Mouse (Mus musculus) lung, embryonic 16.5 days (tissue): ENCODE measurements around the gene Nckap1l. TPM values are rescaled to one million over a fixed set of nuclear protein-coding genes. Genes with fewer than 3 reads are reported as not detected.

Experiments
- ATAC-seq: fragments of 200-750 bp; cut with Nextera tagmentation; 2 replicates; pipeline ENCODE4 v1.8.0; 2017; ENCODE audit warnings: low read depth, mild to moderate bottlenecking, moderate library complexity
- H3K27ac ChIP-seq: fragments of 300-500 bp; sonication (generic); 2 replicates; pipeline ENCODE4 v1.5.1; 2014; ENCODE audit warnings: mild to moderate bottlenecking, control low read depth, low read length
- H3K27me3 ChIP-seq: fragments of 300-500 bp; sonication (generic); 2 replicates; pipeline ENCODE4 v1.6.1; 2014; ENCODE audit warnings: low read depth, low read length, mixed read lengths; ENCODE audit not compliant: control insufficient read depth, insufficient read depth
- H3K36me3 ChIP-seq: fragments of 300-500 bp; sonication (generic); 2 replicates; pipeline ENCODE4 v1.6.1; 2014; ENCODE audit warnings: low read length; ENCODE audit not compliant: control insufficient read depth, insufficient read depth
- H3K4me1 ChIP-seq: fragments of 300-500 bp; sonication (generic); replicated peaks from 2 replicates; pipeline ENCODE4 v1.6.1; 2014; ENCODE audit warnings: low read length, mixed read lengths; ENCODE audit not compliant: control insufficient read depth, insufficient read depth
- H3K4me2 ChIP-seq: fragments of 300-500 bp; sonication (generic); 2 replicates; pipeline ENCODE4 v1.6.1; 2014; ENCODE audit warnings: low read depth, low read length, control low read depth
- H3K4me3 ChIP-seq: fragments of 300-500 bp; sonication (generic); 2 replicates; pipeline ENCODE4 v1.5.1; 2014; ENCODE audit warnings: mild to moderate bottlenecking, low read length, control low read depth
- H3K9ac ChIP-seq: fragments of 300-500 bp; sonication (generic); 2 replicates; pipeline ENCODE4 v1.6.1; 2014; ENCODE audit warnings: low read length, control low read depth
- H3K9me3 ChIP-seq: fragments of 300-500 bp; sonication (generic); 2 replicates; pipeline ENCODE4 v1.6.1; 2016; ENCODE audit warnings: low read length; ENCODE audit not compliant: control insufficient read depth
- WGBS: fragments of 180-500 bp; shearing (Covaris S2); extraction: QIAGEN DNeasy Blood & Tissue Kit; methylation state at CpG from one replicate; pipeline ENCODE4 v1.1.7; 2014; 5-methylcytosine and 5-hydroxymethylcytosine counted together
- polyA plus RNA-seq: library from polyadenylated mRNA; unstranded; fragments of >200 nt; fragmentation: Nextera tagmentation; extraction: Ambion mirVana; gene quantifications from 2 replicates; pipeline ENCODE4 v1.2.1, GENCODE M21; 2015

Nckap1l gene
- polyA plus RNA-seq, 1 experiment from 2014 or later, result 3.3 TPM

DNA sequence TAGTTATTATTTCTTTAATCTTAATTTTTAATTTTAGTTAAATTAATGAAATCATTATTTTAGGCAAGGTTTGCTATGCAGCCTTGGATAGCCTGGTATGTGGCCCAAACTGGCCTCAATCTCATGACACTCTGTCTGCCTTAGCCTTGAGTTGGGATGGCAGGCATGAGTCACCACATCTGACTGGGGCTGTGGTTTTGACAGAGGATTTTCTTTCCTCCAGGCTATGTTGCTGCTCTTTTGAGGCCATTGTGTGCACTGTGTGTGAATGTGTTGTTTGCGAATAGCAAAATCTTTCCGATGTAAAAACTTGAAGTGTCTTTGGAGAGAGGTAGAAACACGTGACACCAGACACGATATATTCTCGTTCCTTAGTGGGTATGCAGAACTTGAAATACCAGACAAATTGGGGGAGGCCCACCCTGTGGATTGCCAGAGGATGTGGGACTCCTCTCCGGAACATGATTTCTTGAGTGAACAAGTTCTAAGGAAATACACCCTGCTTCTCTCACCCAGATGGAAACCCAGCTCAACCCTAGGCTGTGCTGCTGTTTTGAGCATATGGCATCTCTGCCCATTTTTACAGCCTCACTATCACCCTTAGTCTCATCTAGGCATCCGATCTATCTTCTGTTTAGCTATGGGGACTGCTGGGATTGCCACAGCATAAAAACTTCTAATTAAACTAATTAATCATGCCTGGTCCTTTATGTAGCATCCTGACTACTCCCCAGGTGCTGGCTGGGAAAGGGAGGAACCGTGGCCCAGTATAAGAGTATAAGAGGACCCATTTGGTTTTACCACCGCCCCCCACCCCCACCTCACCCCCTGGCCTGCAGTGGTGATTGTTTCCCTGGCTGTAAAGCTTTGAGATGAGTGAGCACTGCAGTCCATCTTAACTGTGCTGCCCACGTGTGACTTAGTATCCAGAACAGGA is 42.9 kb downstream of the Nckap1l start:
- no peak overlapping the region for H3K4me2 ChIP-seq
- no peaks in the 10 kb centered on the region for H3K4me1 ChIP-seq
- 63% methylated on average over 10 of the region's 10 CpGs for WGBS
- no peak for ATAC-seq
- H3K27ac ChIP-seq, result no peak overlapping the region
- H3K4me3 ChIP-seq, result no peak overlapping the region
- no peaks in the 10 kb centered on the region for H3K36me3 ChIP-seq
- 0 out of 2 replicates have a peak, but pooled peaks cover 2% of the 10 kb centered on the region for H3K27me3 ChIP-seq
- no peak overlapping the region for H3K9ac ChIP-seq
- H3K9me3 ChIP-seq, result no peaks in the 10 kb centered on the region

GRCm38 (mm10) chr15:103498157-103498556 is 44.6 kb downstream of the Nckap1l start:
- no peak overlapping the region for H3K4me3 ChIP-seq
- H3K9me3 ChIP-seq, result no peaks in the 10 kb centered on the region
- H3K27ac ChIP-seq, result no peak overlapping the region
- 0 out of 2 replicates have a peak, but pooled peaks cover under 1% of the 10 kb centered on the region for H3K4me1 ChIP-seq
- H3K27me3 ChIP-seq, result peaks cover 7% of the 10 kb centered on the region; the same call in 1 of the 2 replicates
- H3K36me3 ChIP-seq, result no peaks in the 10 kb centered on the region
- H3K4me2 ChIP-seq, result no peak overlapping the region
- no peak overlapping the region for H3K9ac ChIP-seq
- no peak for ATAC-seq
- WGBS, result 33% methylated on average over 3 of the region's 3 CpGs

DNA sequence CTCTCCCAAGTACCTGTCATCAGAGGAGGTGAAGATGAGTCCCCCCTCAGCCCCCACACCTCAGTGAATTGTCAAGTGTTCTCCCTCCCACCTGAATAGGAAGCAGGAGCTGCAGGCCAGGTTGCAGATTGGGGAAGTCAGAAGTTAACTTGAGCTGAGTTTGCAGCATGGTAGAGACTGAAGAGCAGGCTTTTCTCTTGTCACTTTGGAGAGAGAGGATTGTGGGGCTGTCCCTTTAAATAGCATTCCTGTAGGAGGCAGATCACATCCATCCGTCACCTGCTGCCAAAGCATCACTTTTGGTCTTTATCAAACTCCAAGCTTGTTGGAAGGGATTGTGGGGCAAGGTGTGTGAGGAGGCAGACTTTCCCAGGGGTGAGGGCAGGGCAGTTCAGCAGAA is 47.1 kb downstream of the Nckap1l start:
- Histone ChIP-seq H3K27me3 (peaks cover 27% of the 10 kb centered on the region), H3K4me3 (no peak overlapping the region), H3K4me2 (no peak overlapping the region), H3K9me3 (no peaks in the 10 kb centered on the region), H3K4me1 (0 out of 2 replicates have a peak, but pooled peaks cover 2% of the 10 kb centered on the region), H3K36me3 (no peaks in the 10 kb centered on the region), H3K27ac (no peak overlapping the region), H3K9ac (no peak overlapping the region)
- WGBS, result 64% methylated on average over 1 of the region's 1 CpGs
- ATAC-seq, result no peak

GRCm38 (mm10) chr15:103501186-103501585 is 47.6 kb downstream of the Nckap1l start:
- Histone ChIP-seq H3K27me3 (peaks cover 31% of the 10 kb centered on the region), H3K4me2 (no peak overlapping the region), H3K9me3 (no peaks in the 10 kb centered on the region), H3K4me1 (0 out of 2 replicates have a peak, but pooled peaks cover 2% of the 10 kb centered on the region), H3K4me3 (no peak overlapping the region), H3K9ac (no peak overlapping the region), H3K27ac (no peak overlapping the region), H3K36me3 (no peaks in the 10 kb centered on the region)
- 44% methylated on average over 2 of the region's 2 CpGs for WGBS
- no peak for ATAC-seq

GRCm38 (mm10) chr15:103502435-103503250 is 49.0 kb downstream of the Nckap1l start, which contains the start of gene Pde1b:
Gene Pde1b (plus strand): TSS chr15:103503034.
- ATAC-seq, result peak; percentile 96
- Histone ChIP-seq H3K36me3 (no peaks in the 10 kb centered on the region), H3K4me3 (peak within 1 kb of the TSS; percentile 50), H3K4me1 (0 out of 2 replicates have a peak, but pooled peaks cover 2% of the 10 kb centered on the region), H3K27me3 (peaks cover 31% of the 10 kb centered on the region), H3K4me2 (peak within 1 kb of the TSS; percentile 90), H3K9ac (peak within 1 kb of the TSS; percentile 35), H3K9me3 (no peaks in the 10 kb centered on the region), H3K27ac (no peak within 1 kb of the TSS)
- under 1% methylated on average over 48 of the region's 63 CpGs for WGBS

DNA sequence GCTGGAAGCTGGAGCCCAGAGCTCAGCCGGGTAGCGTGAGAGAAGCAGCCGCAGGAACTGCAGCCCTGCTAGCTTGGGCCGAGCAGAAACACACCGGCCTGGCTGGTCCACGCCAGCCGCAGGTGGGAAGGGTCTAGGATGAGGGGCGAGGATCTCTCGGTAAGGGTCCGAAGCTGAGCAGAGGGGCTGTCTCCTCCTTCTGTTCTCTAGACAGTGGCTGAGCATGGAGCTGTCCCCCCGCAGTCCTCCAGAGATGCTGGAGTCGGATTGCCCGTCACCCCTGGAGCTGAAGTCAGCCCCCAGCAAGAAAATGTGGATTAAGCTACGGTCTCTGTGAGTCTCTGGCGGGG is 49.6 kb downstream of the Nckap1l start:
- Histone ChIP-seq H3K27me3 (peaks cover 29% of the 10 kb centered on the region), H3K9me3 (no peaks in the 10 kb centered on the region), H3K36me3 (no peaks in the 10 kb centered on the region), H3K4me2 (peak overlapping the region; percentile 90), H3K4me3 (peak overlapping the region; percentile 50), H3K27ac (no peak overlapping the region), H3K9ac (peak overlapping the region; percentile 35), H3K4me1 (0 out of 2 replicates have a peak, but pooled peaks cover 2% of the 10 kb centered on the region)
- ATAC-seq, result no peak; the same call in 1 of the 2 replicates
- 2% methylated on average over 15 of the region's 15 CpGs for WGBS

- peak overlapping the region; percentile 50 for H3K4me3 ChIP-seq
- ATAC-seq, result no peak
- 37% methylated on average over 12 of the region's 12 CpGs for WGBS
- H3K4me1 ChIP-seq, result 0 out of 2 replicates have a peak, but pooled peaks cover 2% of the 10 kb centered on the region
- H3K27me3 ChIP-seq, result peaks cover 29% of the 10 kb centered on the region
- H3K9me3 ChIP-seq, result no peaks in the 10 kb centered on the region
- peak overlapping the region; percentile 90 for H3K4me2 ChIP-seq
- no peak overlapping the region for H3K27ac ChIP-seq
- no peaks in the 10 kb centered on the region for H3K36me3 ChIP-seq
- H3K9ac ChIP-seq, result no peak overlapping the region
Measured at GRCm38 (mm10) chr15:103503660-103504059, 50.1 kb downstream of the Nckap1l start.

GRCm38 (mm10) chr15:103509317-103509716 is 55.7 kb downstream of the Nckap1l start:
- no peak for ATAC-seq
- WGBS, result 41% methylated on average over 3 of the region's 3 CpGs
- no peak overlapping the region for H3K4me3 ChIP-seq

DNA sequence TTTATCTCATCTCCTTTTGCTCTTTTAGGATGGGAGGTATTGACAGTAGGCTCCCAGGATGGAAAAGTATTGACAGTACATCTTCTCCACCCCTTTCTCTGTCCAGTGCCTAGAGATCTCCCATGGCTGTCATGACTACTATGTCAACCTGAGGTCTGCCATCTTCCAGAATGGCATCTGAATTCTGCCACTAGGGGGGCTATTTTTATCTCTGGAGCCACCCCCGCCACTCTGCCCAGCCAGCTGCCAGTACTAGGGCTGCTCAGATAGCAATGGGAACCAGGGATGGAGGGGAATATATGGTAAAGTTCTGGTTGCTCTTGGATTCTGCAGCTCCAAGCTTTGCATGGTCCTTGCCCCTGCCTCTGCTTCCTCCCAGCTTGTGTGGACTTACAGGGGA is 58.1 kb downstream of the Nckap1l start:
- 46% methylated on average over 1 of the region's 1 CpGs for WGBS
- H3K4me2 ChIP-seq, result no peak overlapping the region
- no peak for ATAC-seq
- H3K9me3 ChIP-seq, result no peaks in the 10 kb centered on the region
- no peaks in the 10 kb centered on the region; the same call in 1 of the 2 replicates for H3K27me3 ChIP-seq
- no peaks in the 10 kb centered on the region for H3K36me3 ChIP-seq
- H3K9ac ChIP-seq, result no peak overlapping the region
- peaks cover 4% of the 10 kb centered on the region for H3K4me1 ChIP-seq
- H3K4me3 ChIP-seq, result no peak overlapping the region
- H3K27ac ChIP-seq, result no peak overlapping the region

More at GRCm38 (mm10) chr15:103509317-103509716, 55.7 kb downstream of the Nckap1l start:
- Histone ChIP-seq H3K36me3 (no peaks in the 10 kb centered on the region), H3K4me1 (peaks cover 4% of the 10 kb centered on the region), H3K27me3 (peaks cover 13% of the 10 kb centered on the region), H3K4me2 (no peak overlapping the region), H3K9me3 (no peaks in the 10 kb centered on the region), H3K9ac (no peak overlapping the region), H3K27ac (no peak overlapping the region)
